ENCODE assay signal across 9 mouse cellular contexts in the genomic region with DNA sequence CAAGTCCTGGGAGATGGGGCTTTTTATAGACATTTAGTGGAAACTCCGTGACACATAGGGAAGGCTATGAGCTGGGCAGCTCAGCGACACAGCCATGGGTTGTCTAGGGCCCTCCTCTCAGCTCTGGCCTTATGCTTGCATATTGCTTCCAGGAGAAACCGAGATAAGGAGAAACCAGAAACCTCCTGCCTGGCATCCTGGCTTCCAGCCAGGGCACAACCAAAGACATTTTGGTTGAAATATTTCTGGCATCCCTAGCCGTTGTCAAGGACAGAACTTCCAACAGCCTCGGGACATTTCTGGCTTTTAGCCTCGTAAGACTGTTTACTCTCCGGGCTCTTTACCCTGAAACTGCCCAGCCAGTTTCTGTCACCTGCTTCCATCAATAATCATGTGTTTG.
DNase-seq lines count a peak whose midpoint lies in the region; ATAC-seq and TF ChIP-seq lines count a peak whose summit lies in the region.
"Had no signal": no experiment of that assay in that cellular context is flagged by ENCODE, and none has a peak within 500 bp of the region (broad histone marks: within the 10 kb centered on the region; RNA-seq: fewer than 3 reads in every experiment).

No protein-coding gene starts in this region.

- no peak for ATAC-seq in activated CD4-positive, CD25-positive, alpha-beta regulatory T cell, adult 4 months

- H3K27me3 ChIP-seq in thymus, adult 2 months (ENCODE audit: control insufficient read depth, insufficient read depth, low read length): no peaks in the 10 kb centered on the region
- H3K27me3 ChIP-seq: limb, embryonic 15.5 days had no signal

- peak; percentile 35 for DNase-seq in 3134 (ENCODE audit: extremely low read depth, insufficient read length, low spot score)
- peak; percentile 86 for DNase-seq in adrenal gland, postnatal 14 days
- DNase-seq in heart, adult 9 months (ENCODE audit: low spot score in 2 of 2): peak; percentile 55 to 74
- DNase-seq in kidney, postnatal 14 days: peak; percentile 61
- DNase-seq in left cerebral cortex, adult 9 months (ENCODE audit: low spot score in 2 of 2): no peak
- no peak for DNase-seq in thymus, adult 2 months
- no peak for DNase-seq in layer of hippocampus, postnatal 14 days (ENCODE audit: low spot score in 2 of 2)

- H3K27ac ChIP-seq in thymus, adult 2 months (ENCODE audit: control insufficient read depth, insufficient read depth, low read length): no peak overlapping the region
- H3K27ac ChIP-seq: limb, embryonic 15.5 days had no signal

- no peak overlapping the region for H3K4me3 ChIP-seq in thymus, adult 2 months (ENCODE audit: control insufficient read depth, insufficient read depth, low read length)
- H3K4me3 ChIP-seq: limb, embryonic 15.5 days had no signal

- WGBS in thymus, adult 2 months: 96% methylated on average over 7 of the region's 7 CpGs

- no peak for TF ChIP-seq CTCF in thymus, adult 2 months (IDR thresholded peaks at IDR 0.05; ENCODE audit: borderline replicate concordance, control insufficient read depth, extremely low read depth, insufficient read depth, low read length, poor library complexity)

- TF ChIP-seq POLR2A in thymus, adult 2 months (IDR thresholded peaks at IDR 0.05; ENCODE audit: control insufficient read depth, extremely low read depth, insufficient read depth, low read length, poor library complexity): no peak

- H3K4me1 ChIP-seq in thymus, adult 2 months (replicated peaks; ENCODE audit: control insufficient read depth, insufficient read depth, low read length): peaks cover 5% of the 10 kb centered on the region; the same call in 1 of the 2 replicates

- H3K36me3 ChIP-seq in thymus, adult 2 months (ENCODE audit: control insufficient read depth, insufficient read depth, low read length): no peaks in the 10 kb centered on the region
- H3K36me3 ChIP-seq: limb, embryonic 15.5 days had no signal

Comparison
In these comparisons a context has a peak if more than half of its experiments do, and no peak if none do; other contexts are left out.
1. DNase-seq: peak in 3134 (single experiment), adrenal gland, postnatal 14 days (single experiment), heart, adult 9 months (2 of 2) and kidney, postnatal 14 days (single experiment); none in left cerebral cortex, adult 9 months (0 of 2), thymus, adult 2 months (single experiment) and layer of hippocampus, postnatal 14 days (0 of 2).